12 mouse cellular contexts compared by ENCODE assay signal in genomic region chr10:8339645-8340428, GRCm38 (mm10).
DNase-seq lines count a peak whose midpoint lies in the region; ATAC-seq lines count a peak whose summit lies in the region.
"Had no signal": no experiment of that assay in that cellular context is flagged by ENCODE, and none has a peak within 500 bp of the region (broad histone marks: within the 10 kb centered on the region; RNA-seq: fewer than 3 reads in every experiment).

No protein-coding gene starts in this region.

- no peak for ATAC-seq in heart, embryonic 14.5 days (ENCODE audit: insufficient number of reproducible peaks, insufficient read depth, low FRiP score, low read depth)
- ATAC-seq in neural tube, embryonic 14.5 days (ENCODE audit: low read depth), result peak; percentile 44; the same call in 1 of the 2 replicates
- no peak for ATAC-seq in megakaryocyte-erythroid progenitor cell, adult 5-6 weeks (replicated peaks; ENCODE audit: low FRiP score, low TSS enrichment, poor library complexity, severe bottlenecking)

- H3K27ac ChIP-seq in heart, embryonic 14.5 days (replicated peaks in 1 of 2; ENCODE audit: control insufficient read depth in 1 of 2, insufficient read depth in 1 of 2, low read depth in 2 of 2, low read length in 2 of 2), result 0 out of 4 replicates have a peak overlapping the region, but pooled peaks of 1 of the 2 experiments have one; percentile 0
- H3K27ac ChIP-seq in neural tube, embryonic 14.5 days (ENCODE audit: low read depth, low read length), result no peak overlapping the region
- H3K27ac ChIP-seq: embryonic facial prominence, embryonic 15.5 days; kidney, postnatal 0 days; limb, embryonic 15.5 days had no signal

- H3K4me2 ChIP-seq in heart, embryonic 14.5 days (ENCODE audit: low read length), result peak overlapping the region; percentile 1; the same call in 1 of the 2 replicates
- no peak overlapping the region for H3K4me2 ChIP-seq in neural tube, embryonic 14.5 days (ENCODE audit: low read depth, low read length)
- H3K4me2 ChIP-seq: embryonic facial prominence, embryonic 15.5 days; limb, embryonic 15.5 days; lung, embryonic 14.5 days had no signal

- WGBS in heart, embryonic 14.5 days, result 59% methylated on average over 12 of the region's 12 CpGs
- 65% methylated on average over 12 of the region's 12 CpGs for WGBS in neural tube, embryonic 14.5 days

- peaks cover 4 to 14% of the 10 kb centered on the region in 2 experiments; a peak in 2 of 4 replicates for H3K4me1 ChIP-seq in heart, embryonic 14.5 days (ENCODE audit: control insufficient read depth in 2 of 2, insufficient read depth in 2 of 2, low read length in 2 of 2)
- H3K4me1 ChIP-seq in neural tube, embryonic 14.5 days (ENCODE audit: control insufficient read depth, insufficient read depth, low read length), result no peaks in the 10 kb centered on the region

- no peak overlapping the region for H3K9ac ChIP-seq in heart, embryonic 14.5 days (ENCODE audit: low read length)
- no peak overlapping the region for H3K9ac ChIP-seq in neural tube, embryonic 14.5 days (replicated peaks; ENCODE audit: low read depth, low read length)
- H3K9ac ChIP-seq: embryonic facial prominence, embryonic 15.5 days; limb, embryonic 15.5 days; lung, embryonic 14.5 days had no signal

- H3K27me3 ChIP-seq in heart, embryonic 14.5 days (ENCODE audit: control insufficient read depth, insufficient read depth, low read length), result no peaks in the 10 kb centered on the region
- H3K27me3 ChIP-seq in neural tube, embryonic 14.5 days (ENCODE audit: control insufficient read depth, insufficient read depth, low read length), result no peaks in the 10 kb centered on the region
- H3K27me3 ChIP-seq: embryonic facial prominence, embryonic 15.5 days; limb, embryonic 15.5 days had no signal

- intact Hi-C loops in heart, postnatal 10 days (cut with DNase I), result no loop called here

- H3K9me3 ChIP-seq in heart, embryonic 14.5 days (ENCODE audit: control insufficient read depth, low read length), result 0 out of 2 replicates have a peak, but pooled peaks cover 3% of the 10 kb centered on the region
- no peaks in the 10 kb centered on the region for H3K9me3 ChIP-seq in neural tube, embryonic 14.5 days (ENCODE audit: control insufficient read depth, low read length)
- H3K9me3 ChIP-seq: embryonic facial prominence, embryonic 15.5 days; limb, embryonic 15.5 days had no signal

- no peaks in the 10 kb centered on the region for H3K36me3 ChIP-seq in heart, embryonic 14.5 days (ENCODE audit: control insufficient read depth, insufficient read depth, low read length)
- H3K36me3 ChIP-seq in neural tube, embryonic 14.5 days (ENCODE audit: control insufficient read depth, insufficient read depth, low read length), result no peaks in the 10 kb centered on the region
- H3K36me3 ChIP-seq: embryonic facial prominence, embryonic 15.5 days; limb, embryonic 15.5 days had no signal

- DNase-seq in heart, postnatal 10 days, result no peak
- no peak for DNase-seq in neural tube, embryonic 10.5 days (ENCODE audit: extremely low spot score, low spot score)
- peak; percentile 49 to 75 for DNase-seq in cerebellum, postnatal 25 days
- DNase-seq in right cerebral cortex, postnatal 4 days, result peak; percentile 30
- DNase-seq: adrenal gland, postnatal 10 days; lung, embryonic 14.5 days had no signal

- H3K4me3 ChIP-seq in heart, embryonic 14.5 days (ENCODE audit: control insufficient read depth in 1 of 2, insufficient read depth in 1 of 2, low read depth in 1 of 2, low read length in 2 of 2), result no peak overlapping the region
- no peak overlapping the region for H3K4me3 ChIP-seq in neural tube, embryonic 14.5 days (ENCODE audit: low read depth, low read length)
- H3K4me3 ChIP-seq: embryonic facial prominence, embryonic 15.5 days; limb, embryonic 15.5 days had no signal

Comparison
In these comparisons a context has a peak if more than half of its experiments do, and no peak if none do; other contexts are left out.
1. DNase-seq: peak in cerebellum, postnatal 25 days (2 of 2) and right cerebral cortex, postnatal 4 days (single experiment); none in heart, postnatal 10 days (0 of 2) and neural tube, embryonic 10.5 days (single experiment).